Mouse (Mus musculus) thymus, adult 2 months (tissue): ENCODE measurements around the gene Msi2.

ENCODE experiments used
- CTCF ChIP-seq: fragments of 200-500 bp; IDR thresholded peaks from 2 replicates; pipeline ENCODE4 v1.5.1; 2012; ENCODE audit warnings: mild to moderate bottlenecking, control low read depth, low read length, moderate library complexity, borderline replicate concordance; ENCODE audit not compliant: control insufficient read depth, poor library complexity, insufficient read depth; ENCODE audit errors: extremely low read depth
- POLR2A ChIP-seq: fragments of 200-500 bp; IDR thresholded peaks from 2 replicates; pipeline ENCODE4 v1.6.1; 2012; ENCODE audit warnings: mild to moderate bottlenecking, low read length, control low read depth, moderate library complexity; ENCODE audit not compliant: control insufficient read depth, poor library complexity, insufficient read depth; ENCODE audit errors: extremely low read depth

DNA sequence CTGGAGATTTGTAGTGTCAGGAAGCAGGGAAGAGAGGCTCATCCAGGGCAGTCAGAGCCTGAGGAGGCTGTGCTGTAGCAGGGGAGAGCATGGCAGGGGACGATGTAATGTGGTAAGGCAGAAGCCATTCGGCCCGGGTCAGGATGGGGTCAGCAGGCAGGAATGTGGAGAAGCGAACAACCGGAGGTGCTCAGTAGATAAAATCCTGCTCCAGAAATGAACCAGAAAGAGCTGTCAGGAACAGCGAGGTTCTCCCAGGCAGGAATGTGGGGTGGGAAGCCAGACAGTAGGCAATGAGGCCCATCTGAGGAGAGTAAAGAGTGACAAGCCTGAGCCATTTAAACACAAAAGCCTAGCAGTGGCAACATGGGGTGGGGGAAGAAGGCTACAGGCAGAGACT lies 157.1 kb downstream of the Msi2 start:
- no peak for TF ChIP-seq CTCF
- no peak for TF ChIP-seq POLR2A
